In the genomic region with DNA sequence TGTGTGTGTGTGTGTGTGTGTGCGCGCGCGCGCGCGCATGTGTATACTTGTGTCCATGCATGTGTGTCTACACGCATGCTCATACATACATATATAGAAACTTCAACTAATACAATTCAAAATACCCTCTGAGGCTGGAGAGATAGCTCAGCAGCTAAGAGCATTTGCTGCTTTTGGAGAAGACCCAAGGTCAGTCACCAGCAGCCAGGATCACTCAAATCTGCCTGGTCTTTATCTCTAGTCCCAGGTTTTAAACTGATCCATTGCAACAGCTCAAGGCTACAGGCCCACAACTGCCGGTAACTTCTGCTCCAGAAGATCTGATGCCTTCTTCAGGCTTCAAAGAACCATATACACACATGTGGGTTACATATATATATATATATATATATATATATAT, we compare ENCODE assay signal across 25 mouse cellular contexts.
A peak's percentile ranks its signal among the peaks of the same experiment; 100 is the strongest.
DNase-seq lines count a peak whose midpoint lies in the region; ATAC-seq lines count a peak whose summit lies in the region.
"Had no signal": no experiment of that assay in that cellular context is flagged by ENCODE, and none has a peak within 500 bp of the region (broad histone marks: within the 10 kb centered on the region; RNA-seq: fewer than 3 reads in every experiment).

No protein-coding gene starts in this region.

- no peaks in the 10 kb centered on the region for H3K27me3 ChIP-seq in heart, embryonic 10.5 days (ENCODE audit: insufficient read depth, poor library complexity, severe bottlenecking)
- no peaks in the 10 kb centered on the region for H3K27me3 ChIP-seq in liver, embryonic 11.5 days (replicated peaks; ENCODE audit: control insufficient read depth, insufficient read depth, low read length)
- H3K27me3 ChIP-seq: embryonic facial prominence, embryonic 13.5 days; forebrain, embryonic 13.5 days; heart, embryonic 13.5 days; hindbrain, embryonic 12.5 days; hindbrain, embryonic 15.5 days had no signal

- DNase-seq in heart, adult 11 months: peak; percentile 73
- no peak for DNase-seq in heart, embryonic 10.5 days (ENCODE audit: low spot score)
- peak; percentile 40 for DNase-seq in adrenal gland, postnatal 10 days
- peak; percentile 3 for DNase-seq in adrenal gland, postnatal 25 days
- no peak for DNase-seq in liver, embryonic 11.5 days (ENCODE audit: low spot score)
- DNase-seq in cerebellum, adult 18-20 months: no peak
- DNase-seq: cerebellum, adult 11 months; cerebellum, adult 8-10 months; cerebellum, postnatal 10 days; cerebellum, postnatal 36 days; embryo, embryonic 11 days; gastrocnemius, postnatal 10 days; gastrocnemius, postnatal 36 days; heart, postnatal 14 days; kidney, adult 2 months had no signal

- no peaks in the 10 kb centered on the region for H3K36me3 ChIP-seq in heart, embryonic 10.5 days
- no peaks in the 10 kb centered on the region for H3K36me3 ChIP-seq in liver, embryonic 11.5 days (ENCODE audit: control insufficient read depth, insufficient read depth, low read length)
- H3K36me3 ChIP-seq: embryonic facial prominence, embryonic 10.5 days; embryonic facial prominence, embryonic 13.5 days; forebrain, embryonic 10.5 days; heart, embryonic 13.5 days; hindbrain, embryonic 12.5 days; hindbrain, embryonic 15.5 days had no signal

- 94% methylated on average over 9 of the region's 9 CpGs for WGBS in heart, embryonic 10.5 days
- WGBS in liver, embryonic 11.5 days: 94% methylated on average over 9 of the region's 9 CpGs

- H3K9ac ChIP-seq in liver, embryonic 11.5 days (ENCODE audit: low read depth, low read length): no peak overlapping the region
- H3K9ac ChIP-seq: embryonic facial prominence, embryonic 13.5 days; forebrain, embryonic 13.5 days; heart, embryonic 13.5 days; hindbrain, embryonic 12.5 days; hindbrain, embryonic 15.5 days had no signal

- H3K27ac ChIP-seq in heart, embryonic 10.5 days: no peak overlapping the region
- no peak overlapping the region for H3K27ac ChIP-seq in liver, embryonic 11.5 days (ENCODE audit: low read depth, low read length)
- H3K27ac ChIP-seq: embryonic facial prominence, embryonic 10.5 days; embryonic facial prominence, embryonic 13.5 days; forebrain, embryonic 10.5 days; forebrain, embryonic 13.5 days; heart, embryonic 13.5 days; hindbrain, embryonic 12.5 days; hindbrain, embryonic 15.5 days had no signal

- H3K4me1 ChIP-seq in heart, embryonic 10.5 days: no peaks in the 10 kb centered on the region
- H3K4me1 ChIP-seq in liver, embryonic 11.5 days (replicated peaks; ENCODE audit: control insufficient read depth, insufficient read depth, low read length): no peaks in the 10 kb centered on the region
- H3K4me1 ChIP-seq: embryonic facial prominence, embryonic 10.5 days; embryonic facial prominence, embryonic 13.5 days; forebrain, embryonic 10.5 days; heart, embryonic 13.5 days had no signal

- H3K4me3 ChIP-seq in heart, embryonic 10.5 days: no peak overlapping the region
- no peak overlapping the region for H3K4me3 ChIP-seq in liver, embryonic 11.5 days (ENCODE audit: low read depth, low read length)
- H3K4me3 ChIP-seq: embryonic facial prominence, embryonic 10.5 days; embryonic facial prominence, embryonic 13.5 days; forebrain, embryonic 10.5 days; forebrain, embryonic 13.5 days; heart, embryonic 13.5 days; hindbrain, embryonic 12.5 days; hindbrain, embryonic 15.5 days had no signal

- no peak for ATAC-seq in liver, embryonic 11.5 days (replicated peaks; ENCODE audit: low FRiP score)
- ATAC-seq: CD4-positive, CD25-positive, alpha-beta regulatory T cell, adult 4 months; forebrain, embryonic 13.5 days; forebrain, embryonic 16.5 days; intestine, postnatal 0 days had no signal

- no peak overlapping the region for H3K4me2 ChIP-seq in liver, embryonic 11.5 days
- H3K4me2 ChIP-seq: embryonic facial prominence, embryonic 13.5 days; forebrain, embryonic 13.5 days; heart, embryonic 13.5 days; hindbrain, embryonic 12.5 days; hindbrain, embryonic 15.5 days had no signal

- no peaks in the 10 kb centered on the region for H3K9me3 ChIP-seq in heart, embryonic 10.5 days
- H3K9me3 ChIP-seq in liver, embryonic 11.5 days (ENCODE audit: control insufficient read depth, low read length): no peaks in the 10 kb centered on the region
- H3K9me3 ChIP-seq: embryonic facial prominence, embryonic 10.5 days; embryonic facial prominence, embryonic 13.5 days; forebrain, embryonic 10.5 days; forebrain, embryonic 13.5 days; heart, embryonic 13.5 days; hindbrain, embryonic 12.5 days; hindbrain, embryonic 15.5 days had no signal

Comparison
In these comparisons a context has a peak if more than half of its experiments do, and no peak if none do; other contexts are left out.
1. DNase-seq: peak in heart, adult 11 months (single experiment), adrenal gland, postnatal 10 days (single experiment) and adrenal gland, postnatal 25 days (single experiment); none in heart, embryonic 10.5 days (single experiment), liver, embryonic 11.5 days (single experiment) and cerebellum, adult 18-20 months (0 of 2).